Mouse (Mus musculus) small intestine, adult 2 months (tissue): Measurements from ENCODE around the gene Aebp1. TPM values are rescaled to one million over a fixed set of nuclear protein-coding genes. Genes with fewer than 3 reads are reported as not detected.

ENCODE experiments used
- H3K27ac ChIP-seq: fragments of 200-500 bp; 2 replicates; pipeline ENCODE4 v1.5.1; 2012; ENCODE audit warnings: low read depth, low read length, control low read depth, inconsistent platforms; ENCODE audit not compliant: insufficient read depth
- H3K27me3 ChIP-seq: fragments of 200-500 bp; 2 replicates; pipeline ENCODE4 v1.6.1; 2012; ENCODE audit warnings: mild to moderate bottlenecking, moderate library complexity, low read length, inconsistent platforms; ENCODE audit not compliant: control insufficient read depth, insufficient read depth
- H3K36me3 ChIP-seq: fragments of 200-500 bp; 2 replicates; pipeline ENCODE4 v1.6.1; 2012; ENCODE audit warnings: mild to moderate bottlenecking, low read length, control low read depth, inconsistent platforms; ENCODE audit not compliant: control insufficient read depth, insufficient read depth
- H3K4me1 ChIP-seq: fragments of 200-500 bp; 2 replicates; pipeline ENCODE4 v1.6.1; 2012; ENCODE audit warnings: low read length, inconsistent platforms, mixed read lengths; ENCODE audit not compliant: control insufficient read depth, insufficient read depth, insufficient read length
- H3K4me3 ChIP-seq: fragments of 200-500 bp; 2 replicates; pipeline ENCODE4 v1.5.1; 2012; ENCODE audit warnings: low read depth, mild to moderate bottlenecking, control low read depth, inconsistent platforms, low read length, moderate library complexity
- CTCF ChIP-seq: fragments of 200-500 bp; IDR thresholded peaks from 2 replicates; pipeline ENCODE4 v1.5.1; 2012; ENCODE audit warnings: low read depth, mild to moderate bottlenecking, control low read depth, inconsistent platforms, low read length, moderate library complexity, mixed read lengths; ENCODE audit not compliant: insufficient replicate concordance, insufficient read length; ENCODE audit errors: extremely low read depth
- POLR2A ChIP-seq: fragments of 200-500 bp; IDR thresholded peaks from 2 replicates; pipeline ENCODE4 v1.6.1; 2012; ENCODE audit warnings: low read depth, mild to moderate bottlenecking, control low read depth, inconsistent platforms, low read length, moderate library complexity
- WGBS: fragments of 180-500 bp; shearing (Covaris S2); methylation state at CpG from one replicate; pipeline ENCODE4 v1.1.7; 2018; 5-methylcytosine and 5-hydroxymethylcytosine counted together
- polyA plus RNA-seq: library from polyadenylated mRNA; depleted of rRNA; stranded (reverse); fragments of >200 nt; gene quantifications from 2 replicates; pipeline ENCODE4 v1.2.3, GENCODE M21; 2012; rRNA removed

Gene Aebp1
- polyA plus RNA-seq, result 12.4 and 14.2 TPM in 2 replicates

- Histone ChIP-seq H3K36me3 (no peaks in the 10 kb centered on the region), H3K4me1 (peaks cover 2% of the 10 kb centered on the region; the same call in 1 of the 2 replicates), H3K27me3 (peaks cover 15% of the 10 kb centered on the region; the same call in 1 of the 2 replicates), H3K4me3 (peak within 1 kb of the TSS; percentile 58), H3K27ac (no peak within 1 kb of the TSS)
- TF ChIP-seq POLR2A, result no peak
- no peak for TF ChIP-seq CTCF
- WGBS, result 3% methylated on average over 59 of the region's 59 CpGs
Measured at GRCm38 (mm10) chr11:5861678-5862393, at the start of gene Aebp1. Gene Aebp1, plus strand, starts transcription at chr11:5861947.

GRCm38 (mm10) chr11:5813381-5813780, 48.4 kb upstream of the Aebp1 start:
- no peak overlapping the region for H3K4me3 ChIP-seq
- no peak overlapping the region for H3K27ac ChIP-seq
- 60% methylated on average over 10 of the region's 10 CpGs for WGBS
- H3K4me1 ChIP-seq, result no peaks in the 10 kb centered on the region; the same call in 1 of the 2 replicates
- H3K36me3 ChIP-seq, result no peaks in the 10 kb centered on the region
- TF ChIP-seq POLR2A (no peak), CTCF (no peak)
- no peaks in the 10 kb centered on the region for H3K27me3 ChIP-seq

DNA sequence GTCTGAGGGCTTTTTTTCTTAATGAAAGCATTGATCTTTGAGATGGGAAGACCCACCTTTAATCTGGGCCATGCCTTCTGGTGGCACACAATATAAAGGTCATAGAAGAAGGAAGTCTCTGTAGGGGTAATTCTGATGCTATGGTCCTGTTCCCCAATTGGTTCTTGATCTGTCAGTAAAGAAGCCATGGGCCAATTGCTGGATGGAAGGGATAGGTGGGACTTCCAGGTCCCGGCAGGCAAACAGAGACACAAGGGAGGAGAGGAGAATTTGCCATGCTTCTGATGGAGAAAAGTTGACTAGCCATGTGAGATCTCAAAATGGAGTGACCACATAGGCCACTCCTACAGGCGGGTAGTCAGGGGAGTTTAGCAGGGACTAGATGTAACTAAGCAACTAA, 42.5 kb upstream of the Aebp1 start:
- WGBS, result 50% methylated on average over 2 of the region's 2 CpGs
- Histone ChIP-seq H3K27me3 (no peaks in the 10 kb centered on the region), H3K4me1 (no peaks in the 10 kb centered on the region), H3K27ac (no peak overlapping the region), H3K36me3 (no peaks in the 10 kb centered on the region), H3K4me3 (no peak overlapping the region)
- TF ChIP-seq POLR2A (no peak), CTCF (no peak)

DNA sequence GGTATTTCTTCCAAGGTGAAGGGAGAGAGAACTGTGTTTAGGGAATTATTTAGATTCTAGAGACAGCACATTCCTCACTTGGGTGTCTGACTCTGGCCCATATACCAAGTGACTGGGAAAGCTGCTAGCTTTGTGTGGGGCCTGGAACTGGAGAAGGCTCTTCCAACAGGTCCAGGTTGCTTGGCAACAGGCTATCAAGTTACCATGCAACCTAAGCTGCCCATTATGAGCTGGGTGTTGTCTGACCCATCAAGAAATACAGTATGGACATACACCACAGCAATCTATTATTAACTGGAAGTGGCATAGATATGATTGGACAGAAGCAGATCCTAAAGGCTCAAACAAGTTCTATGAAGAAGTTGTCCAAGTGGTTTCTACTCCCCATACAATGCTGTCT, 36.3 kb upstream of the Aebp1 start:
- Histone ChIP-seq H3K4me3 (no peak overlapping the region), H3K36me3 (peaks cover 24% of the 10 kb centered on the region), H3K27ac (no peak overlapping the region), H3K27me3 (no peaks in the 10 kb centered on the region), H3K4me1 (peaks cover 6% of the 10 kb centered on the region)
- TF ChIP-seq POLR2A (no peak), CTCF (no peak)

DNA sequence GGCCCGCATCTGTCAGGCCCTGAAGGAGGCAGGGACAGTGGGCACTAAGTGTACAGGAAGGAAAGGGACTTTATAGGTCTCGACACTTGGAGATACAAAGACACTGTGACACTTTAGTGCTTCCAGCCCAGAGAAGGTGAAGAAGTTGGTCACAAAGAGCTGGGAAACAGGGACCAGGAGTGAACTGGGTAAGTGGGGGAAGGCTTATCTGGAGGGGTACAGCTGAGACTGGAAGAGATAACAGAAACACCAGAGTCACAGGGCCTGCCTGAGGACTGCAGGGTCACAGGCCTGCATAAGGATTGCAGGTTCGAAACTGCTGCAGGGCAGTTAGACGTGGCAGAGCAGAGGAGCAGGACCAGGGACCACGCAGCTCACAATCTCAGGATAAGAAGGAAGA, 33.8 kb upstream of the Aebp1 start:
- no peak for TF ChIP-seq CTCF
- TF ChIP-seq POLR2A, result no peak

DNA sequence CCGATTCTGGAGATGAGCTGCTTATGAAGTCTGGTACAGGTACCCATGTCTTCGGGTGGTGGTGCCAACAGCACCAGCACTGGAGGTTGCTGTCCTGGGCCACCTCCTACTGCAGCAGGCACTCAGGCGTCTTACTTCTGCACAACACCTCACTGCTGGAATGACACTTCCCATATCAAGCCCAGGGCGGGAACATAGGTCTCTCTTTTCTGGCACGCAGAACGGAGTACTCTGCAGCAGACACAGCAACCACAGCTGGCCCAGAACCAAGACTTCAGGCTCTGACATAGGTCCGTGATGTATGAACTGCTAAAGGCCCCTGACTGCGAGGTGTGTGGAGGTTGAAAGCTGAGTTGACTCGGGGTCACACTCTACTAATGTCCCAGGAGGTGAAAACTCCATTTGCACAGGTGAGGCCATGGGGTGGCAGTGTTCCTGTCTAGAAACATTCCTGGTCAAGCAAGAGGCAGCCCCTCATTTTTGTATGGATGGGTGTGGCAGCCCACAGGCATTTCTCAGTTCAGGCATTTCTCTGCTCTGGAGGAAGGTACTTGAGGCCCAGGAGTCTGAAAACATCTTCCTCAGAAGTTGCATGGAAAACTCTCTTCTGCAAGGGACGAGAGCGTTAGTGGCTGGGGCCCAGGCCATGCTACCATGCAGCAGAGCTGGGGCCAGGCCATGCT, 33.1 kb upstream of the Aebp1 start:
- peaks cover 51% of the 10 kb centered on the region for H3K36me3 ChIP-seq
- TF ChIP-seq CTCF (no peak), POLR2A (no peak)
- WGBS, result 85% methylated on average over 11 of the region's 11 CpGs

More for the DNA sequence above, 33.8 kb upstream of the Aebp1 start:
- Histone ChIP-seq H3K27me3 (no peaks in the 10 kb centered on the region), H3K4me3 (no peak overlapping the region), H3K4me1 (peaks cover 6% of the 10 kb centered on the region), H3K27ac (no peak overlapping the region), H3K36me3 (peaks cover 48% of the 10 kb centered on the region)
- 91% methylated on average over 5 of the region's 5 CpGs for WGBS

GRCm38 (mm10) chr11:5829327-5829726, 32.4 kb upstream of the Aebp1 start:
- 75% methylated on average over 12 of the region's 12 CpGs for WGBS
- Histone ChIP-seq H3K27ac (no peak overlapping the region), H3K36me3 (peaks cover 54% of the 10 kb centered on the region), H3K4me3 (no peak overlapping the region), H3K27me3 (no peaks in the 10 kb centered on the region), H3K4me1 (peaks cover 6% of the 10 kb centered on the region)
- TF ChIP-seq CTCF, result no peak
- no peak for TF ChIP-seq POLR2A

More for the DNA sequence above, 33.1 kb upstream of the Aebp1 start:
- Histone ChIP-seq H3K4me3 (no peak overlapping the region), H3K27ac (no peak overlapping the region), H3K27me3 (no peaks in the 10 kb centered on the region), H3K4me1 (peaks cover 6% of the 10 kb centered on the region)
